Mouse (Mus musculus) hindbrain, embryonic 14.5 days (tissue): Measurements from ENCODE around the gene Klf12. TPM values are rescaled to one million over a fixed set of nuclear protein-coding genes. Genes with fewer than 3 reads are reported as not detected.

Source experiments
- ATAC-seq: fragments of 200-750 bp; cut with Nextera tagmentation; 2 replicates; pipeline ENCODE4 v1.8.0; 2017; ENCODE audit warnings: moderate number of reproducible peaks, mild to moderate bottlenecking, moderate TSS enrichment, moderate library complexity; ENCODE audit not compliant: low FRiP score
- DNase-seq: peaks from one replicate; pipeline ENCODE4 v3.0.0-alpha.2; 2015; ENCODE audit warnings: low spot score
- H3K27ac ChIP-seq: fragments of 300-500 bp; sonication (generic); 2 replicates; pipeline ENCODE4 v1.5.1; 2014; ENCODE audit warnings: mild to moderate bottlenecking, moderate library complexity
- H3K27me3 ChIP-seq: fragments of 300-500 bp; sonication (generic); 2 replicates; pipeline ENCODE4 v1.6.1; 2014; ENCODE audit warnings: mild to moderate bottlenecking, low read length, mixed read lengths; ENCODE audit not compliant: control insufficient read depth, insufficient read depth
- H3K36me3 ChIP-seq: fragments of 300-500 bp; sonication (generic); replicated peaks from 2 replicates; pipeline ENCODE4 v1.6.1; 2014; ENCODE audit not compliant: control insufficient read depth, insufficient read depth
- H3K4me1 ChIP-seq: fragments of 300-500 bp; sonication (generic); replicated peaks from 2 replicates; pipeline ENCODE4 v1.6.1; 2014; ENCODE audit warnings: antibody characterized with exemption, low read length, mixed read lengths; ENCODE audit not compliant: control insufficient read depth, insufficient read depth
- H3K4me2 ChIP-seq: fragments of 300-500 bp; sonication (generic); replicated peaks from 2 replicates; pipeline ENCODE4 v1.6.1; 2014; ENCODE audit warnings: mild to moderate bottlenecking, moderate library complexity
- H3K4me3 ChIP-seq: fragments of 300-500 bp; sonication (generic); replicated peaks from 2 replicates; pipeline ENCODE4 v1.5.1; 2014; ENCODE audit warnings: mild to moderate bottlenecking, low read length
- H3K9ac ChIP-seq: fragments of 300-500 bp; sonication (generic); 2 replicates; pipeline ENCODE4 v1.6.1; 2014
- H3K9me3 ChIP-seq: fragments of 300-500 bp; sonication (generic); 2 replicates; pipeline ENCODE4 v1.6.1; 2016; ENCODE audit warnings: low read length; ENCODE audit not compliant: control insufficient read depth
- WGBS: fragments of 180-500 bp; shearing (Covaris S2); extraction: QIAGEN DNeasy Blood & Tissue Kit; methylation state at CpG from one replicate; pipeline ENCODE4 v1.1.7; 2014; 5-methylcytosine and 5-hydroxymethylcytosine counted together
- polyA plus RNA-seq: library from polyadenylated mRNA; unstranded; fragments of >200 nt; fragmentation: Nextera tagmentation; extraction: Ambion mirVana; gene quantifications from 2 replicates; pipeline ENCODE4 v1.2.1, GENCODE M21; 2014

Klf12 gene
- polyA plus RNA-seq, 1 experiment from 2014 or later = 46.0 TPM

- ATAC-seq = no peak
- Histone ChIP-seq H3K27ac (no peak overlapping the region), H3K9me3 (no peaks in the 10 kb centered on the region), H3K27me3 (no peaks in the 10 kb centered on the region), H3K4me2 (no peak overlapping the region), H3K4me1 (no peaks in the 10 kb centered on the region), H3K9ac (no peak overlapping the region), H3K36me3 (0 out of 2 replicates have a peak, but pooled peaks cover 4% of the 10 kb centered on the region), H3K4me3 (no peak overlapping the region)
- 89% methylated on average over 2 of the region's 2 CpGs for whole genome bisulfite sequencing
- no peak for DNase-seq
Observed at GRCm38 (mm10) chr14:100052876-100053275, 231.6 kb downstream of the Klf12 start.

DNA sequence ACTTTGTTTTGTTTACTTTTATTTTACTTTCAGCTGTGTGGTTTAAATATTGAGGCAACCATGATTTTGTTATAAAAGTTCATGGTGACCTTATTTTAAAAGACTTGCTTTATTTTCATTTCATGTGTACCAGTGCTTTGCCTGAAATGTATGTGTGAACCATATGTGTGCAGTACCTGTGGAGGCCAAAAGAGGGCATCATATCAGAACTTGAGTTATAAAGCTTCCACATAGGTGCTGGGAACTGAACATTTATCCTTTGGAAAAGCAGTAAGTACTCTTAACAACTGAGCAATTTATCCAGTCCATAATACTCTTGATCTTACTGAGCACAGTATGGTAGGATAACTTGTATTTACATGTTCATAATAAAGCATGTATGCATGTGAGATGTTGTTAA, 239.0 kb downstream of the Klf12 start:
- Histone ChIP-seq H3K9ac (no peak overlapping the region), H3K27me3 (no peaks in the 10 kb centered on the region), H3K9me3 (no peaks in the 10 kb centered on the region), H3K36me3 (no peaks in the 10 kb centered on the region), H3K4me1 (no peaks in the 10 kb centered on the region), H3K27ac (no peak overlapping the region), H3K4me2 (no peak overlapping the region), H3K4me3 (no peak overlapping the region)
- no peak for ATAC-seq
- DNase-seq = no peak

DNA sequence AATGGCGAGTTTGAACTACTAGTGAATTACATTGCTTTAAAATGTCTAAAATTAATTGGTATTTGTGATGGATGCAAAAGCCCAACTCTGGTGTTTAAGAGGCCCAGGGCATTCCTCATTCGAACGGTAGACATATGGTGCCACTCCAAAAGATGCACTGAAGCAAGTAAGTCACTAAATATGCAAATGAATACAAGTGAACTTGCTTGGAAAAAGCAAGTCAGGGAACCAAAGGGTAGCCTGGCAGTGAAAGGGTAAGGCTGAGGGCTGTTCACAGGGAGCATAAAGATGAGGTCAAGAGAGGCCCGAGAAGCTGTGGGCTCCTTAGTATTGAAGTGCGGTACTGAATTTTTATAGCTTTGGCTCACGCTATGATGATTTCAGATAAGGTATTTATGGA, 242.7 kb downstream of the Klf12 start:
- DNase-seq (no peak), ATAC-seq (no peak)
- H3K9me3 ChIP-seq = no peaks in the 10 kb centered on the region

GRCm38 (mm10) chr14:100026671-100027070, 257.8 kb downstream of the Klf12 start:
- Histone ChIP-seq H3K4me1 (no peaks in the 10 kb centered on the region), H3K9ac (no peak overlapping the region), H3K27ac (no peak overlapping the region), H3K4me3 (no peak overlapping the region), H3K9me3 (no peaks in the 10 kb centered on the region), H3K27me3 (no peaks in the 10 kb centered on the region), H3K36me3 (peaks cover 11% of the 10 kb centered on the region), H3K4me2 (no peak overlapping the region)
- 93% methylated on average over 6 of the region's 6 CpGs for WGBS
- DNase-seq = no peak
- no peak for ATAC-seq

More for the DNA sequence above, 242.7 kb downstream of the Klf12 start:
- H3K4me1 ChIP-seq = no peaks in the 10 kb centered on the region
- no peak overlapping the region for H3K9ac ChIP-seq
- no peak overlapping the region for H3K4me3 ChIP-seq
- H3K27ac ChIP-seq = no peak overlapping the region
- H3K4me2 ChIP-seq = no peak overlapping the region
- H3K36me3 ChIP-seq = no peaks in the 10 kb centered on the region
- WGBS = 35% methylated on average over 6 of the region's 6 CpGs
- H3K27me3 ChIP-seq = no peaks in the 10 kb centered on the region

GRCm38 (mm10) chr14:100017219-100017618, 267.3 kb downstream of the Klf12 start:
- ATAC-seq (no peak), DNase-seq (no peak)
- Histone ChIP-seq H3K36me3 (peaks cover 11% of the 10 kb centered on the region), H3K4me3 (no peak overlapping the region), H3K27me3 (no peaks in the 10 kb centered on the region), H3K4me2 (no peak overlapping the region), H3K4me1 (no peaks in the 10 kb centered on the region), H3K27ac (no peak overlapping the region), H3K9me3 (no peaks in the 10 kb centered on the region), H3K9ac (no peak overlapping the region)
- WGBS = 96% methylated on average over 2 of the region's 2 CpGs

DNA sequence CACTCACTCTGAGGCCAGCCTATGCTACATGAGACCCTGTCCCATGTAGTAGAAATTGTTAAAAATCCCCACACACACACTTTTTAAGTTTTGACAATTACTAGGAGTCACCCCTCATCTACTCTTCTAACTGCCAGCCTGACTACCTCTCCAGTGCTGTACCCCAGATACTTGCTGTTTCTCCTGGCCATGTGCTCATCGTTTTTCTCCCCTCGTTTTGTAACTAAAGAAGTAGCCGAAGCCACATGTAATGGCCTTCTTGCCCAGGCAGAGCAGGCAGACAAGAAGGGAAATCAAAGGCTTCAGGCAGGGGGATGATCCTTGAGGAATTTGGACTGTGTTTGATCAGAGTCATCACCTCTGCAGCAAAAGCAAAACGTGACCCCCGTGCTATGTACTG, 274.0 kb downstream of the Klf12 start:
- ATAC-seq (no peak), DNase-seq (no peak)
- no peaks in the 10 kb centered on the region for H3K27me3 ChIP-seq
- H3K4me1 ChIP-seq = no peaks in the 10 kb centered on the region
- no peak overlapping the region for H3K27ac ChIP-seq
- no peaks in the 10 kb centered on the region for H3K9me3 ChIP-seq
- H3K9ac ChIP-seq = no peak overlapping the region
- H3K36me3 ChIP-seq = no peaks in the 10 kb centered on the region
- H3K4me3 ChIP-seq = no peak overlapping the region
- H3K4me2 ChIP-seq = no peak overlapping the region
- 81% methylated on average over 5 of the region's 5 CpGs for WGBS

GRCm38 (mm10) chr14:100009790-100010382, 274.6 kb downstream of the Klf12 start:
- H3K4me1 ChIP-seq = no peaks in the 10 kb centered on the region
- 39% methylated on average over 4 of the region's 4 CpGs for WGBS
- no peak overlapping the region for H3K4me2 ChIP-seq
- no peak overlapping the region for H3K4me3 ChIP-seq
- H3K27ac ChIP-seq = no peak overlapping the region
- DNase-seq = peak; percentile 68
- H3K9ac ChIP-seq = no peak overlapping the region
- no peaks in the 10 kb centered on the region for H3K27me3 ChIP-seq
- ATAC-seq = no peak
- H3K36me3 ChIP-seq = no peaks in the 10 kb centered on the region
- H3K9me3 ChIP-seq = no peaks in the 10 kb centered on the region

GRCm38 (mm10) chr14:99983510-99983909, 301.0 kb downstream of the Klf12 start:
- H3K9me3 ChIP-seq = no peaks in the 10 kb centered on the region
- DNase-seq (no peak), ATAC-seq (no peak)
- peaks cover 8% of the 10 kb centered on the region; the same call in 1 of the 2 replicates for H3K36me3 ChIP-seq
- no peaks in the 10 kb centered on the region for H3K27me3 ChIP-seq
- no peak overlapping the region for H3K4me2 ChIP-seq
- 0 out of 2 replicates have a peak, but pooled peaks cover 5% of the 10 kb centered on the region for H3K4me1 ChIP-seq
- no peak overlapping the region for H3K9ac ChIP-seq
- 54% methylated on average over 7 of the region's 7 CpGs for WGBS
- H3K27ac ChIP-seq = no peak overlapping the region
- no peak overlapping the region for H3K4me3 ChIP-seq

DNA sequence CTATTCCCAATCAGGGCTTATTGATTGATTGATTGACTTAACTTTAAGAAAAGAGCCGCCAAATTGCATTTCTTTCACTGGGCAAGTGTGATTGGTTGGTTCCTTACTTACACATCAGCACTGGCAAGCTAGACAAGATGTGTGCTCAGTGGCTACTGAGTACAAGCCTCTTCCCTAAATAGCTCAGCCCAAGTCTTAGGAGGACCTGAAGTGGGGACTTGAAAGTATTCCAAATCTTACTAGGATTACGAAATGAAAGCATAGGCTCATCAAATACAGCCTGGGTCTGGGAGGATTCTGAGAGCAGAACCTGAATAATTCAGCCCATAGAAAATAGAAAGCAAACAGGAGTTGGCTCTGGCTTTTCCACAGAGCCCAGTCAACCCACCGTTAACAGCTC, 303.3 kb downstream of the Klf12 start:
- Histone ChIP-seq H3K27me3 (no peaks in the 10 kb centered on the region), H3K4me3 (no peak overlapping the region), H3K27ac (no peak overlapping the region), H3K9me3 (no peaks in the 10 kb centered on the region), H3K9ac (no peak overlapping the region), H3K4me2 (no peak overlapping the region), H3K36me3 (no peaks in the 10 kb centered on the region), H3K4me1 (0 out of 2 replicates have a peak, but pooled peaks cover 5% of the 10 kb centered on the region)
- ATAC-seq = no peak
- no peak for DNase-seq
- WGBS = 84% methylated on average over 3 of the region's 3 CpGs

DNA sequence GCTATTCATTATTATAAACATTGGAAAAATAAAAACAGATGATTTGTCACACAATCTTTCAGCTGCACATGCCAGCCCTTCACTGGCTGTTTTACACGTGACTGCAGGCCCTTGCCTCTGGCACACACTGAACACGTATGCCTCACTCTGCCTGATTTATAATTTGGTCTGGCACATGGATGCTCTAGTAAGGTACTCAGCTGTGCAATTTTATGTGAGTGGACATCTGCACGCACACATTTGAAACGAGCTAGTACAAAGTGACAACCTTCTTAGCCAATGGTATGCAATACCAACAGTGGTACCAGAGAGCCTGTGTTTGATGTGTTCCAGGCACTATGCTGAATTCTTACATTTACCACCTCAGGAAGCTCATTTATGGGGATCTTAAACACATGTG, 316.6 kb downstream of the Klf12 start:
- H3K27ac ChIP-seq = peak overlapping the region; percentile 28; the same call in 1 of the 2 replicates
- no peaks in the 10 kb centered on the region for H3K36me3 ChIP-seq
- ATAC-seq = peak; percentile 59; the same call in 1 of the 2 replicates
- H3K4me3 ChIP-seq = no peak overlapping the region
- H3K27me3 ChIP-seq = no peaks in the 10 kb centered on the region
- H3K4me1 ChIP-seq = no peaks in the 10 kb centered on the region
- WGBS = 51% methylated on average over 4 of the region's 4 CpGs
- H3K4me2 ChIP-seq = no peak overlapping the region
- H3K9ac ChIP-seq = no peak overlapping the region
- no peak for DNase-seq
- peaks cover 4% of the 10 kb centered on the region; the same call in 1 of the 2 replicates for H3K9me3 ChIP-seq
